Mouse (Mus musculus) kidney, postnatal 10 days (tissue): Measurements from ENCODE around the gene Gm10722.
A peak's percentile ranks its signal among the peaks of the same experiment; 100 is the strongest.
"Not testable (repeated sequence)": the region's sequence is repeated elsewhere in the genome, so short reads cannot be mapped to it uniquely, and the experiment has no call there.

Experiments
- DNase-seq: peaks from one replicate; pipeline ENCODE4 v3.0.0; 2021; ENCODE audit warnings: mixed read lengths

Gene Gm10722

GRCm38 (mm10) chr9:3000445-3000972 is at the start of gene Gm10722:
TSS of gene Gm10722 (plus strand) at chr9:3000922.
- DNase-seq: not testable (repeated sequence)

GRCm38 (mm10) chr9:3001006-3001405 is 284 bp downstream of the Gm10722 start:
- not testable (repeated sequence) for DNase-seq

DNA sequence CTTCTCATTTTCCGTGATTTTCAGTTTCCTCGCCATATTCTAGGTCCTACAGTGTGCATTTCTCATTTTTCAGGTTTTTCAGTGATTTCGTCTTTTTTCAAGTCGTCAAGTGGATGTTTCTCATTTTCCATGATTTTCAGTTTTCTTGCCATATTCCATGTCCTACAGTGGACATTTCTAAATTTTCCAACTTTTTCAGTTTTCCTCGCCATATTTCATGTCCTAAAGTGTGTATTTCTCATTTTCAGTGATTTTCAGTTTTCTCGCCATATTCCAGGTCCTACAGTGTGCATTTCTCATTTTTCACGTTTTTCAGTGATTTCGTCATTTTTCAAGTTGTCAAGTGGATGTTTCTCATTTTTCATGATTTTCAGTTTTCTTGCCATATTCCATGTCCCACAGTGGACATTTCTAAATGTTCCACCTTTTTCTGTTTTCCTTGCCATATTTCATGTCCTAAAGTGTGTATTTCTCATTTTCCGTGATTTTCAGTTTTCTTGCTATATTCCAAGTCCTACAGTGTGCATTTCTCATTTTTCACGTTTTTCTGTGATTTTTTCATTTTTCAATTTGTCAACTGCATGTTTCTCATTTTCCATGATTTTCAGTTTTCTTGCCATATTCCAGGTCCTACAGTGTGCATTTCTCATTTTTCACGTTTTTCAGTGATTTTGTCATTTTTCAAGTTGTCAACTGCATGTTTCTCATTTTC is 1.4 kb downstream of the Gm10722 start:
- DNase-seq: peak; percentile 97

DNA sequence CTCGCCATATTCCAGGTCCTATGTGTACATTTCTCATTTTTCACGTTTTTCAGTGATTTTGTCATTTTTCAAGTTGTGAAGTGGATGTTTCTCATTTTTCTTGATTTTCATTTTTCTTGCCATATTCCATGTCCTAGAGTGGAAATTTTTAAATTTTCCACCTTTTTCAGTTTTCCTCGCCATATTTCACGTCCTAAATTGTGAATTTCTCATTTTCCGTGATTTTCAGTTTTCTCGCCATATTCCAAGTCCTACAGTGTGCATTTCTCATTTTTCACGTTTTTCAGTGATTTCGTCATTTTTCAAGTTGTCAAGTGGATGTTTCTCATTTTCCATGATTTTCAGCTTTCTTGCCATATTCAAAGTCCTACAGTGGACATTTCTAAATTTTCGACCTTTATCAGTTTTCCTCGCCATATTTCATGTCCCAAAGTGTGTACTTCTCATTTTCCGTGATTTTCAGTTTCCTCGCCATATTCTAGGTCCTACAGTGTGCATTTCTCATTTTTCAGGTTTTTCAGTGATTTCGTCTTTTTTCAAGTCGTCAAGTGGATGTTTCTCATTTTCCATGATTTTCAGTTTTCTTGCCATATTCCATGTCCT is 2.2 kb downstream of the Gm10722 start, which contains the start of gene Gm11168:
TSS of gene Gm11168 (plus strand) at position 553 of the 603 bp plus-strand sequence.
- DNase-seq: not testable (repeated sequence)

DNA sequence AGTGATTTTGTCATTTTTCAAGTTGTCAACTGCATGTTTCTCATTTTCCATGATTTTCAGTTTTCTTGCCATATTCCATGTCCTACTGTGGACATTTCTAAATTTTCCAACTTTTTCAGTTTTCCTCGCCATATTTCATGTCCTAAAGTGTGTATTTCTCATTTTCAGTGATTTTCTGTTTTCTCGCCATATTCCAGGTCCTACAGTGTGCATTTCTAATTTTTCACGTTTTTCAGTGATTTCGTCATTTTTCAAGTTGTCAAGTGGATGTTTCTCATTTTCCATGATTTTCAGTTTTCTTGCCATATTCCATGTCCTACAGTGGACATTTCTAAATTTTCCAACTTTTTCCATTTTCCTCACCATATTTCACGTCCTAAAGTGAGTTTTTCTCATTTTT is 5.5 kb downstream of the Gm10722 start:
- not testable (repeated sequence) for DNase-seq

DNA sequence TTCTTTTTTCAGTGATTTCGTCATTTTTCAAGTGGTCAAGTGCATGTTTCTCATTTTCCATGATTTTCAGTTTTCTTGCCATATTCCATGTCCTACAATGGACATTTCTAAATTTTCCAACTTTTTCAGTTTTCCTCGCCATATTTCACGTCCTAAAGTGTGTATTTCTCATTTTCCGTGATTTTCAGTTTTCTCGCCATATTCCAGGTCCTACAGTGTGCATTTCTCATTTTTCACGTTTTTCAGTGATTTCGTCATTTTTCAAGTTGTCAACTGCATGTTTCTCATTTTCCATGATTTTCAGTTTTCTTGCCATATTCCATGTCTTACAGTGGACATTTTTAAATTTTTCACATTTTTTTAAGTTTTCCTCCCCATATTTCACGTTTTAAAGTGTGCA is 5.9 kb downstream of the Gm10722 start:
- not testable (repeated sequence) for DNase-seq

DNA sequence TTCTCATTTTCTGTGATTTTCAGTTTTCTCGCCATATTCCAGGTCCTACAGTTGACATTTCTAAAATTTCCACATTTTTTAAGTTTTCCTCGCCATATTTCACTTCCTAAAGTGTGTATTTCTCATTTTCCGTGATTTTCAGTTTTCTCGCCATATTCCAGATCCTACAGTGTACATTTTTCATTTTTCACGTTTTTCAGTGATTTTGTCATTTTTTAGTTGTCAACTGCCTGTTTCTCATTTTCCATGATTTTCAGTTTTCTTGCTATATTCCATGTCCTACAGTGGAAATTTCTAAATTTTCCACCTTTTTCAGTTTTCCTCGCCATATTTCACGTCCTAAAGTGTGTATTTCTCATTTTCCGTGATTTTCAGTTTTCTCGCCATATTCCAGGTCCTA is 6.5 kb downstream of the Gm10722 start:
- not testable (repeated sequence) for DNase-seq

GRCm38 (mm10) chr9:3009331-3009730 is 8.6 kb downstream of the Gm10722 start:
- not testable (repeated sequence) for DNase-seq

DNA sequence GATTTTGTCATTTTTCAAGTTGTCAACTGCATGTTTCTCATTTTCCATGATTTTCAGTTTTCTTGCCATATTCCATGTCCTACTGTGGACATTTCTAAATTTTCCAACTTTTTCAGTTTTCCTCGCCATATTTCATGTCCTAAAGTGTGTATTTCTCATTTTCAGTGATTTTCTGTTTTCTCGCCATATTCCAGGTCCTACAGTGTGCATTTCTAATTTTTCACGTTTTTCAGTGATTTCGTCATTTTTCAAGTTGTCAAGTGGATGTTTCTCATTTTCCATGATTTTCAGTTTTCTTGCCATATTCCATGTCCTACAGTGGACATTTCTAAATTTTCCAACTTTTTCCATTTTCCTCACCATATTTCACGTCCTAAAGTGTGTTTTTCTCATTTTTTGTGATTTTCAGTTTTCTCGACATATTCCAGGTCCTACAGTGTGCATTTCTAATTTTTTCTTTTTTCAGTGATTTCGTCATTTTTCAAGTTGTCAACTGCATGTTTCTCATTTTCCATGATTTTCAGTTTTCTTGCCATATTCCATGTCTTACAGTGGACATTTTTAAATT is 11.4 kb downstream of the Gm10722 start:
- DNase-seq: not testable (repeated sequence)

- DNase-seq: not testable (repeated sequence)
These were observed 12.1 kb downstream of the Gm10722 start, which contains the start of gene Gm10721 for GRCm38 (mm10) chr9:3012733-3013279. TSS of gene Gm10721 (plus strand) at chr9:3013140.

DNA sequence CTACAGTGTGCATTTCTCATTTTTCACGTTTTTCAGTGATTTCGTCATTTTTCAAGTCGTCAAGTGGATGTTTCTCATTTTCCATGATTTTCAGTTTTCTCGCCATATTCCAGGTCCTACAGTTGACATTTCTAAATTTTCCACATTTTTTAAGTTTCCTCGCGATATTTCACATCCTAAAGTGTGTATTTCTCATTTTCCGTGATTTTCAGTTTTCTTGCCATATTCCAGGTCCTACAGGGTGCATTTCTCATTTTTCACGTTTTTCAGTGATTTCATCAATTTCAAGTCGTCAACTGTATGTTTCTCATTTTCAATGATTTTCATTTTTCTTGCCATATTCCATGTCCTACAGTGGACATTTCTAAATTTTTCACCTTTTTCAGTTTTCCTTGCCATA is 14.6 kb downstream of the Gm10722 start, which contains the start of gene Gm10720:
TSS of gene Gm10720 (plus strand) at position 301 of the 400 bp plus-strand sequence.
- DNase-seq: not testable (repeated sequence)

- not testable (repeated sequence) for DNase-seq
These were observed 15.2 kb downstream of the Gm10722 start for GRCm38 (mm10) chr9:3015896-3016295.

- DNase-seq: not testable (repeated sequence)
These were observed 16.4 kb downstream of the Gm10722 start, which contains the start of gene Gm10719 for GRCm38 (mm10) chr9:3017108-3017507. TSS of gene Gm10719 (plus strand) at chr9:3017408.

DNA sequence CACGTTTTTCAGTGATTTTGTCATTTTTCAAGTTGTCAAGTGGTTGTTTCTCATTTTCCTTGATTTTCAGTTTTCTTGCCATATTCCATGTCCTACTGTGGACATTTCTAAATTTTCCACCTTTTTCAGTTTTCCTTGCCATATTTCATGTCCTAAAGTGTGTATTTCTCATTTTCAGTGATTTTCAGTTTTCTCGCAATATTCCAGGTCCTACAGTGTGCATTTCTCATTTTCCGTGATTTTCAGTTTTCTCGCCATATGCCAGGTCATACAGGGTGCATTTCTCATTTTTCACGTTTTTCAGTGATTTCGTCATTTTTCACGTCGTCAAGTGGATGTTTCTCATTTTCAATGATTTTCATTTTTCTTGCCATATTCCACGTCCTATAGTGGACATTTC is 18.2 kb downstream of the Gm10722 start:
- peak; percentile 99 for DNase-seq

GRCm38 (mm10) chr9:3019835-3020727 is 19.4 kb downstream of the Gm10722 start:
- peak; percentile 61 for DNase-seq

DNA sequence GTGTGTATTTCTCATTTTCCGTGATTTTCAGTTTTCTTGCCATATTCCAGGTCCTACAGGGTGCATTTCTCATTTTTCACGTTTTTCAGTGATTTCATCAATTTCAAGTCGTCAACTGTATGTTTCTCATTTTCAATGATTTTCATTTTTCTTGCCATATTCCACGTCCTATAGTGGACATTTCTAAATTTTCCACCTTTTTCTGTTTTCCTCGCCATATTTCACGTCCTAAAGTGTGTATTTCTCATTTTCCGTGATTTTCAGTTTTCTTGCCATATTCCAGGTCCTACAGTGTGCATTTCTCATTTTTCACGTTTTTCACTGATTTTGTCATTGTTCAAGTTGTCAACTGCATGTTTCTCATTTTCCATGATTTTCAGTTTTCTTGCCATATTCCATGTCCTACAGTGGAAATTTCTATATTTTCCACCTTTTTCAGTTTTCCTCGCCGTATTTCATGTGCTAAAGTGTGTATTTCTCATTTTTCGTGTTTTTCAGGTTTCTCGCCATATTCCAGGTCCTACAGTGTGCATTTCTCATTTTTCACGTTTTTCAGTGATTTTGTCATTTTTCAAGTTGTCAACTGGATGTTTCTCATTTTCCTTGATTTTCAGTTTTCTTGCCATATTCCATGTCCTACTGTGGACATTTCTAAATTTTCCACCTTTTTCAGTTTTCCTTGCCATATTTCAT is 21.7 kb downstream of the Gm10722 start:
- not testable (repeated sequence) for DNase-seq

GRCm38 (mm10) chr9:3023312-3023984 is 22.7 kb downstream of the Gm10722 start, which contains the start of gene Gm10718:
TSS of gene Gm10718 (plus strand) at chr9:3023547.
- DNase-seq: not testable (repeated sequence)

DNA sequence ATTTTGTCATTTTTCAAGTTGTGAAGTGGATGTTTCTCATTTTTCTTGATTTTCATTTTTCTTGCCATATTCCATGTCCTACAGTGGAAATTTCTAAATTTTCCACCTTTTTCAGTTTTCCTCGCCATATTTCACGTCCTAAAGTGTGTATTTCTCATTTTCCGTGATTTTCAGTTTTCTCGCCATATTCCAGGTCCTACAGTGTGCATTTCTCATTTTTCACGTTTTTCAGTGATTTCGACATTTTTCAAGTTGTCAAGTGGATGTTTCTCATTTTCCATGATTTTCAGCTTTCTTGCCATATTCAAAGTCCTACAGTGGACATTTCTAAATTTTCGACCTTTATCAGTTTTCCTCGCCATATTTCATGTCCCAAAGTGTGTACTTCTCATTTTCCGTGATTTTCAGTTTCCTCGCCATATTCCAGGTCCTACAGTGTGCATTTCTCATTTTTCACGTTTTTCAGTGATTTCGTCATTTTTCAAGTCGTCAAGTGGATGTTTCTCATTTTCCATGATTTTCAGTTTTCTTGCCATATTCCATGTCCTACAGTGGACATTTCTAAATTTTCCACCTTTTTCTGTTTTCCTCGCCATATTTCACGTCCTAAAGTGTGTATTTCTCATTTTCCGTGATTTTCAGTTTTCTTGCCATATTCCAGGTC is 23.4 kb downstream of the Gm10722 start:
- DNase-seq: not testable (repeated sequence)

DNA sequence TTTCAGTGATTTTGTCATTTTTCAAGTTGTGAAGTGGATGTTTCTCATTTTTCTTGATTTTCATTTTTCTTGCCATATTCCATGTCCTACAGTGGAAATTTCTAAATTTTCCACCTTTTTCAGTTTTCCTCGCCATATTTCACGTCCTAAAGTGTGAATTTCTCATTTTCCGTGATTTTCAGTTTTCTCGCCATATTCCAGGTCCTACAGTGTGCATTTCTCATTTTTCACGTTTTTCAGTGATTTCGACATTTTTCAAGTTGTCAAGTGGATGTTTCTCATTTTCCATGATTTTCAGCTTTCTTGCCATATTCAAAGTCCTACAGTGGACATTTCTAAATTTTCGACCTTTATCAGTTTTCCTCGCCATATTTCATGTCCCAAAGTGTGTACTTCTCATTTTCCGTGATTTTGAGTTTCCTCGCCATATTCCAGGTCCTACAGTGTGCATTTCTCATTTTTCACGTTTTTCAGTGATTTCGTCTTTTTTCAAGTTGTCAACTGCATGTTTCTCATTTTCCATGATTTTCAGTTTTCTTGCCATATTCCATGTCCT is 24.3 kb downstream of the Gm10722 start, which contains the start of gene Gm10717:
TSS of gene Gm10717 (plus strand) at position 506 of the 556 bp plus-strand sequence.
- DNase-seq: not testable (repeated sequence)
